Mouse (Mus musculus) fat pad, adult 2 months (tissue): ENCODE results near the gene Hoxa4.

Experiments
- DNase-seq: peaks from one replicate; pipeline ENCODE4 v3.0.0-alpha.2; 2011; ENCODE audit warnings: low read depth, low spot score; ENCODE audit errors: extremely low read depth

Gene Hoxa4

GRCm38 (mm10) chr6:52217895-52218642 lies 26.5 kb upstream of the Hoxa4 start:
- DNase-seq: no peak

GRCm38 (mm10) chr6:52217459-52217768 lies 25.9 kb upstream of the Hoxa4 start:
- no peak for DNase-seq

GRCm38 (mm10) chr6:52216691-52217458 lies 25.3 kb upstream of the Hoxa4 start:
- DNase-seq: no peak

GRCm38 (mm10) chr6:52215771-52216535 lies 24.4 kb upstream of the Hoxa4 start:
- no peak for DNase-seq

- no peak for DNase-seq
Observed at GRCm38 (mm10) chr6:52215070-52215469, 23.5 kb upstream of the Hoxa4 start.

GRCm38 (mm10) chr6:52214271-52214670 lies 22.7 kb upstream of the Hoxa4 start:
- no peak for DNase-seq

- no peak for DNase-seq
Observed at GRCm38 (mm10) chr6:52213119-52213986, 21.8 kb upstream of the Hoxa4 start, which contains the start of the genes Hoxa3 and Gm28308. Gene Hoxa3, minus strand, starts transcription at chr6:52213336. Gene Gm28308, minus strand, starts transcription at chr6:52213339.

GRCm38 (mm10) chr6:52212556-52213118 lies 21.1 kb upstream of the Hoxa4 start:
- DNase-seq: no peak

- DNase-seq: no peak
Observed at GRCm38 (mm10) chr6:52211961-52212360, 20.4 kb upstream of the Hoxa4 start.

GRCm38 (mm10) chr6:52211170-52211935 lies 19.8 kb upstream of the Hoxa4 start:
- DNase-seq: no peak

- no peak for DNase-seq
Observed at GRCm38 (mm10) chr6:52209685-52210046, 18.1 kb upstream of the Hoxa4 start.

- no peak for DNase-seq
Observed at GRCm38 (mm10) chr6:52208868-52209684, 17.5 kb upstream of the Hoxa4 start.

GRCm38 (mm10) chr6:52208072-52208867 lies 16.7 kb upstream of the Hoxa4 start, which contains the start of gene Hoxa6:
Gene Hoxa6, minus strand, starts transcription at chr6:52208722.
- DNase-seq: no peak

GRCm38 (mm10) chr6:52207684-52207976 lies 16.1 kb upstream of the Hoxa4 start:
- DNase-seq: no peak

GRCm38 (mm10) chr6:52206882-52207683 lies 15.5 kb upstream of the Hoxa4 start:
- DNase-seq: no peak

- DNase-seq: no peak
Observed at GRCm38 (mm10) chr6:52205638-52206621, 14.4 kb upstream of the Hoxa4 start.
